Mouse (Mus musculus) ovary, postnatal 14 days (tissue): Measurements from ENCODE around the gene Nudt19.
"Not testable (repeated sequence)": the region's sequence is repeated elsewhere in the genome, so short reads cannot be mapped to it uniquely, and the experiment has no call there.

Source experiments
- DNase-seq: peaks from one replicate; pipeline ENCODE4 v3.0.0; 2022; ENCODE audit warnings: low spot score

The Nudt19 gene

DNA sequence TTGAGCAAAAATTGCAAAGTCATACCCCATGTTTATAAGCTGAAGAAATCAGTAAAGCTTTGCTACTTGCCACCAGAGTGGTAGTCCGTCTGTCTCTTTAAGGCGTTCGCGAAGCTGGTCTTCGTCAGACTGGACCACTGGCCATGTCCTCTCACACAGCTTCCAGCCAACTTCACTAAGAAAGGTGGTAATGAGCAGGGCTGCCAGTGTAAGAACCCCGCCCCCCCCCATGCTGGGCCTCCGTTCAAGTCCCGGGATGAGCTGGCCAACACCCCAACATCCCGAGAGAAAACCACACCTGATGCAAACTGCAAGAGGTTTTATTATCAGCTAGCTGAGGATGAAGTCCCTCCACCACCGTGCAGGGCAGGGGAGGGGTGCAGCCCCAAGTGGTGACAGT, 8.8 kb upstream of the Nudt19 start:
- not testable (repeated sequence) for DNase-seq

DNA sequence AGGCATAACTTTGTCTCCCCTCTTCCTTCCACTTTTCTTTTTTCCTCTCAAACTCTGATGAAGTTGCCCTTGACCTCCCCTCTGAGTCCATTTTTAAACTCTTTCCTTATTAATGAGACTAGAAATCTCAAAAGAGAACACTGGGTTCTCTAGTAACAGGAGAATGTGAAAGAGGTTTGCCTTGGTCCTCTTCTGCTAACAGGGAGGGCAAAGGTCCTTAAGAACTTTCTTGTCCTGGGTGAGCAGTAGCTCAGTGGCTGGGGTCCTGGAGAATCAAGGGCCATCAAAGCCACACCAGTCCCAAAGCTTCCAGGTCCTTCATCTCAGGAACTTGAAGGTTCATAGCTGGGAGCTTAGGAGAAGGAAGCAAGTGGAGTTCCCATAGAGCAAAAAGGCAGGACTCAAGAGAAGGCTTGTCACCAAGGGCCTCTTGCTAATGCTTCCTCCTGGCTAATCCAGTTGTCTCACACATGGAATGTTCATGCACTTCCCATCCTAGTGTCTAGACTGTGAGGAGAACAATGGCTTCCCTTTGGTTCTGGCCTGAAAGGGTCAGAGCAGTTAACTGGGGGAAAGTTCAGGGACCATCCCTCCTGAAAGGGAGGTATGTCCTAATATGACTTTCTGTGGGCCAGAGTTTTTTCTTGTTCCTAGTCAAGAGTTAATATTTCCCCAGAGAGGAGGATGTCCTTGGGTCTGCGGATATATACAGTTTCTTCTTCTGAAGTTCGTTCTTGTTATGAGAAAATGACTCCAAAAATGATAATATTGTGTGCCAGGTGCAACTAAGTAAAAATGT, 8.2 kb upstream of the Nudt19 start:
- DNase-seq = no peak

DNA sequence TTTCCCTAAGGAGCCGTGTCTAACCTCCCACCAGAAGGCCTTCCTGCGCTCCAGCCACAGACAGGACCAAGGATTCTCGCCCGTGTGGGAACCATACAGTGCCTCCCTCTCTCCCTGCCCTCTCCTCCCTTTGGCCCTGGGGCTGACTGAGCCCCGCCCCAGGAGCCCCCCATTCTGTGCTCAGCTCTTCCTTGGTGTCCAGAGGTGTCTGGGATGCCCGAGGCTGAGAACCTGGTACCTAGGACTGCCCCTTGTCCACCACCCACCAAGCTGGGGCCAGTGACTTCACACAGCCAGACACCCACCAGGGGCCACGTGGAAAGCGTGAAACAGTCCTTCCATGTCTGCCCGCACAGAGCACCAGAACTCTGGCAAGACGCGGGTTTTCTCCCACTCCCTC, 7.0 kb upstream of the Nudt19 start:
- no peak for DNase-seq

DNA sequence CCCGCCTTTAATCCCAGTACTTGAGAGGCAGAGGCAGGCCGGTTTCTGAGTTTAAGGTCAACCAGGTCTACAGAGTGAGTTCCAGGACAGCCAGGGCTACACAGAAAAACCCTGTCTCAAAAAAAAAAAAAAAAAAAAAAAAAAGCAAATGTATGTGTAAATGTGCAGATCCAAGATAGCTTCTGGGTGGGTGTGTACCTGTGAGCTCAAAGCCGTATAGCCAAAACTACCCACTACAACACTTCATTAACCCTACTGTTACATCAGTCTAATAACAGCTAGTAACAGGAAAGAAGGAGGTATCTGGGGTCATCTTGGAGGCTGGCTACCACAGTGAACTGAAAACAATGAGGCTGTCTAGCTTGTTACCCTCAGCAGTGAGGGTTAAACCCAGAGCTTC, 3.7 kb upstream of the Nudt19 start:
- no peak for DNase-seq

DNA sequence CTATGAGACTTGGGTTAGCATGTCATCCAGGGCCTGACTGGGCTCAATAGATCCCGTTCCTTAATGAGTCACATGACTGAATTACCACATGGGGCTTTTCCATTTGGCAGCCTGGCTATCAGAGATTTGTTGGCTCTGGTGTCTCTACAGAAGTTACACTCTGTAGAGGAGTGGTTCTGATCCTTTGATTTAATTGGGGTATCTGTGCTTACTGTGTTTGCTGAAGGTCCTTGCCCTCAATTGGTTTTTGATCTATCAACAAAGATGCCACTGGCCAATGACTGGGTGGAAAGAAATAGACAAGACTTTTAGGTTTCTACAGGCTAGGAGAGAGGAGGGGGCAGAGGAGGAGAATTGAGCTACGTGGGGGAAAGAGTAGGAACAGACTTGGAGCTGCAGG, 2.6 kb upstream of the Nudt19 start:
- DNase-seq = no peak

DNA sequence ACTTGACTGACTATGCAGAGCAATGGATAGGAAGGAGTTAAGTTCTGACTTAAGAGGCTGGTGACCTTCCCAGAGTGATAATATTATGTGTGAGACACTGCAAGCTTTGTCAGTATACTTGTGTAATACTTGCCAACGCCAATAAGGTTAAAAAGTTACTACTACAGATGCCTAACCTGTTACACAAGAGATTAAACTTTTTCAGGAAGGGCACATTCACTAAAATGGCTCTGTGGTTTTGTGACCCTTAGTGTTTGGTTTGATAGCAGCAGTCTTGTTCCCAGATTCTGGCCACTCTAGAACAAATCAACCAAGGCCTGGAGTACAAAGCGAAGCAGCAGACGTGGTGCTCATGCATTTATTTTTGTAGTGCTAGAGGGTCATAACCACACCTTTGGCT, 1.5 kb upstream of the Nudt19 start:
- DNase-seq = no peak

DNA sequence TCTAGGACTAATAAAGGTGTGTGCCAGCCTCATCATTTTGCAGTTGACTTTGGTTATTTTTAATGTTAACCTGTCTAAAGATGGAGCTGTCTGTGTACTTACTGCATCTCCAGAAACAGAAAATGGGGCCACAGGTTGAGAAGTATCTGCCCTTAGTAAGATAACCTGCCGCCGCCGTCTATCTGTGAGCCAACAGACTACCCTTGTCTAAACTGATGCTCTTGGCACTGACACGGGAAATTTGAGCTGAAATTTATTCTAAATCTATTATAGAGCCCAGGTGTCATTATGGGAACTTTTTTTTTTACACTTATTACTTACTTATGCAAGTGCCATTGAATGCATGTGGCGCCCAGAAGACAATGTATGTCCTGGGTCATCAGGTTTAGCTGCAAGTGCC, 801 bp upstream of the Nudt19 start:
- no peak for DNase-seq

DNA sequence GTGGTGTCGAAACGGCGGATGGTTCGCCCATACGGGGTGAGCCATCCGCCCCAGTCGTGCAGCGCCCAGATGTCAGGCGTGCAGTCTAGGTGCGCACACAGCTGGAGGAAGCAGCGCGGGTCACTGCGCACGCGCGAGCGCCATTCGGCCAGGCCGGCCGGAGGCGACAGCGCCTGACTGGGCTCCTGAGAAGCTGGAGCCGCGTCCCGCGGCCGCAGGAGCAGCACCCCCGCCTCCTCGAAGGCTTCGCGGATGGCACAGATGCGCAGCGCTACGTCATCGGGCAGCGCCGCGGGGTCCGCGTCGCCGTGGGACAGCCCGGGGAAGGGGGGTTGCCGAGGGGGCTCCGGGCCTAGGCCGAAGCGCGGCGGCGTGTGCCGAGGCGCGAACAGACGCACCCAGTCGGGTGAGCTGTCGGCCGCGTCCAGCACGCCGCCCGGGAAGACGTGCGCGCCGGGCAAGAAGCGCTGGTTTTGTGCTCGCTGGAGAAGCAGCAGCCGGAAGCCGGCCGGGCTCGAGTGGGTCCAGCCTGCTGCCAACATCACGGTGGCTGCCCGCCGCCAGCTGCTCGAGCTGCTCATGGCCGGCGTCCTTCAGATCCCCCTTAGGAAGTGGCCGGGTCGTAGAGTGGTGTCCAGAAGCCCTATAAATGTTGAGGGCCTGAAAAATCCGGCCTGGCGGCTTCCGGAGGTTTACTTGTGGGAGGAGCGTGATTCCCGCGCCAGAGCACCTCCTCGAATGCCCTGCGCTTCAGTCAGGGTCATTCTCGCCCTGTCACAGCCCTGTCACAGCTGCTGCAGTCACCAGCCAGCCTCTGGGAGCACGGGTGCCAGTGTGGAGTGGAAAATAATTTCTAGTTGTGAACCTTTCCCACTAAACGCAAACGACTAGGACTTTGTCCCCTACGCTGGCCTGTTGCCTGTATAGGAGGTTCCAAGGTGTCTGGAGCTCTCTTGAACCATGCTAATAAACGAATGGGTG, 590 bp downstream of the Nudt19 start:
- DNase-seq = peak; percentile 81

DNA sequence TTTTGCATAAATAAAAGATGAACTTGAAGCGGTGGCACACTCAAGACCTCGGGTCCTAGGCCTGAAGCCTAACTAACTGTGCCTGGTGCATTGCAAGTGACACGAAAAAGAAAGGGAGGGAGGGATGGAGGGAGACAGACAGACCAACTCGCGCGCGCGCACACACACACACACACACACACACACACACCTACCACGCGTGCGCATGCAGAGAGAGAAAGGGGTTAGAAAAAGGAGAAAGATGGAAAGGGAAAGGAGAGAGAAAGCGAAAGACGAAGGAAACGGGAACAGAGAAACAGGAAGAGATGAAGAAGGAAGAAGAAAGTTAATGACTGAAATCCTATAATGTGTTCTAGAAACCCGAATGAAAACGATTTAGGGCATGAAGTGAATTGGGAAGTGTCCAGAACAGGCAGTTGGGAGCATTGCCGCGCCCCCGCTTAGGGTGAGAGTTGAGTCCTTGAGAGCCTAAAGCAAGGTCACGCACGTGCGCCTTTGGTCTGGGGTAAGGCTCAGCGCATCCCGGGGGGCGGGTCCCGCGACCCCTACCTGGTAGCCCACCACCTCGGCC, 1.4 kb downstream of the Nudt19 start:
- no peak for DNase-seq

DNA sequence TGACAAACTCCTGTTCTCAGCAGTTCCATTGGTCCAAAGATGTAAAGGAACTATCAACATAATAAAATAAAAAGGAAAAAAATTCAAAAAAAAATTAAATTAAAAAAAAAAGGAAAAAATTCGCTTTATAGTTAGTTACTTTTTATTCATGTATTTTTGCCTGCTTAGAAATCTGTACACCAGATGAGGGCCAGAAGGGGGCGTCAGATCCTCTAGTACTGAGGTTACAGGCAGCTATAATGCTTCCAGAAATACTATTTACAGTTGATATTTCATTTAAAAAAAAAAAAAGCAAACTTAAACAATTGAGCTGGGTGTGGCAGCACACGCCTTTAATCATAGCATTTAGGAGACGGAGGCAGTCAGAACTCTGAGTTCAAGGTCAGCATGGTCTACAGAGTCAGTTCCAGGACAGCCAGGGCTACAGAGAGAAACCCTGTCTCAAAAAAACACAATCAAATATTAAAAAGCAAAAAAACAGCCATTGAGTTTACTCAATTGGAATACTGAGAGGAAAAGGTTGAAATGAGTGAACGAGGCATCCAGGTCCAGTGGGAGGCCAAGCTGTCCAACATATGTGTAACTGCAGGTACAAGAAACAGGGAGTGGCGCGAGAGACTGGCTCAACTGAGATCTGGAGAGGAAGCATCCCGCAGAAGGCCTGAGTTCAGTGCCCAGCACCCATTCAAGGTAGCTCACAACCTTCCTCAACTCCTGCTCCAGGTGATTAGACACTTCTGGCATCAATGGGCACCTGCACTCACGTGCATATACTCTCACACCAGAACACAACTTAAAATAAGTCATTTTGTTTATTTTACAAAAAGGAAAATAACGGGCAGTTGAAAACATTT, 2.1 kb downstream of the Nudt19 start:
- no peak for DNase-seq

DNA sequence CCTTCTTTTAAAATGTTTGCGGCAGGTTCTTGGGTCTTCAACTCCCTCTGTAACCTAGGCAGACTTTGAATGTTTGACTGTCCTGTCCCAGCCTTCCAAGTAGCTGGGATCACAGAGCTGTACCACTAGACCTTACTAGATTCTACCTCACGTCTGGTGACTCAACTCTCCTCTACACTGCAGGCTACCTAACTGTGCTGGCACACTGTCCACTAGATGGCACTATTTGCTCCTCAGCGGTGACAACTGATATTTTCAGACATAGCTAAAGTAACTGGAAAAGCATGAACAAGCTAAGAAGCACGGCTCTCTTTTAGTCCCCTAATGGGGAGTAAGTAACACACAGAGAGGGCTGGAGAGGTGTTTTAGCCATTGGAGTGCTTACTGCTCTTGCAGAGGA, 10.2 kb downstream of the Nudt19 start:
- peak; percentile 48 for DNase-seq

DNA sequence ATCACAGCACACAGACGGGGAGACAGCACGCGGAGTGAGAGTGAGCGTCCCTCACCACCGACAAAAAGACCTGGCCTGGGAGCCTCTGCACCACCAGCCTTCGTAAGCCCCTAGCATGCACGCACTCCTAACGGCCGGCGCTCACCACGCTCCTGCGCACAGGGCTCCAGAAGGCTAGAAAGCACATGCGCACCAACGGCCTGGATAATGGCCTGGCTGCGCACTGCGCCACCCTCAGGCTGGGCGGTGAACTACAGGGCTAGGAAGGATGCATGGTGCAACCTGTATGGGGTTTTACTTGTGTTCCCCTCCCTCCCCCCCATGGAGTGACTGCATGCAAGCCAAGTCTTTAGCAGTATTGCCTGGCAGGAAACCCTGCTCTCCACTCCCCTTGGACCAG, 18.5 kb downstream of the Nudt19 start, which contains the start of gene Tdrd12:
Gene Tdrd12, minus strand, starts transcription at position 184 of the 400 bp plus-strand sequence.
- no peak for DNase-seq

DNA sequence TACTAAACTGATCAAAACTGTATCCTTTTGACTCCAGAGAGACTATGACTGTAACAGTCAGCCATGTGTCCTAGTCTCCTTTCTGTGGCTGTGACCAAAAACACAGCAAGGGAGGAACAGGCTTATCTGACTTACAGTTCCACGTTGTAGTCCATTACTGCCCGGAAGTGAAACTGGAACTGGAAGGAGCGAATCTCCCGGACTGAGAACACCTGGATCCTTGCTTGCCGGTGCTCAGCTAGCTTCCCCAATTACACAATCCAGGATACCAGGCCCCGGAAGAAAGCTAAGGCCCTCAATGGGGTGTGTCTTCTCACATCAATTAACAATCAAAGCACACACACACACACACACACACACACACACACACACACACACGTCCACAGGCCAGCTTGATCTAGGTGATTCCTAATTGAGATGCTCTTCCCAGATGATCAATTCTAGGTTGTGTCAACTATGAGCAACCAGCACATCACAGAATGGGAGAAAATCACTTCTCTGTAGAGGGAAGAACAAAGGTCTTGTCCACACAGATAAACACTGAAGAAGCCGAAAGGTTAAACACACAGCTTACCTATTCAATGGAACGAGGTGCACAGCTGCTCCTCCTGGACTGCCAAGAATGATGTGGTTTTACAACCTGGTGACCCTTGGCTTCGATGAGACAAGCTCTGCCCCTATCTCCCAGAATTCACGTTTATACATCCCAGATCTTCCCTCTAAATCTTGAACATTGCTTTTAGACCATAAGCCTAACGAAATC, 20.2 kb downstream of the Nudt19 start:
- DNase-seq = no peak

DNA sequence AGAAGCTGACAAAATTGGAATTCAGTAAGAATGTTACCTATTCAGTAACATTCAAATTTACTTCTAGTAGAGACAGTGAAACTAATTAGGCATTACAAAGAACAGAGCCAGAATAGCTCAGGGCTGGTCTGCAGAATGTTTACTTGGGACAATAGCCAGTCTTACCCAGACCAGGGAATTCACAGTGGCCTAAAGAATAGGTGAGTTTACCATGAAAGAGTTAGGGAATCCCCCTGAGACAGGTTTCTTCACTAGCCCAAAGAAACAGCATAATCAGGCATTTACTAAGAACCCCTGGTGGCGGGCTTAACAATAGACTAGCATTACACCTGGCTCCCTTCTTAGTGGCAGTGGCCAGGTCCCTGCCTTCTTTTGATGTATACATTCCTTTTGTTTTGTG, 25.6 kb downstream of the Nudt19 start:
- not testable (repeated sequence) for DNase-seq

DNA sequence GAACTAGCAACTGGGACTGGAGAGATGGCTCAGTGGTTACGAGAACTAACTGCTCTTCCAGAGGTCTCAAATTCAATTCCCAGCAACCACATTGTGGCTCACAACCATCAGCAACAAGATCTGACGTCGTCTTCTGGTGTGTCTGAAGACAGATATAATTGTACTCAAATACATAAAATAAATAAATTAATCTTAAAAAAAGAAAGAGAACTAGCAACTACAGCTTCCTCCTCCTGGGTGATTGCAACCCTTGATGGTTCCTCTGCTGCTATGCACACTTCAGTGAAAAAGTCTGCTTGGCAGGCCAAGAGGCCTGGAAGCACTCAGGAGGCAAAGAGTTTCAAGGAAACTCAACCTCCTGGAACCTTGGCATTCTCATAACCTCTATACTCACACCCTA, 26.1 kb downstream of the Nudt19 start:
- no peak for DNase-seq

DNA sequence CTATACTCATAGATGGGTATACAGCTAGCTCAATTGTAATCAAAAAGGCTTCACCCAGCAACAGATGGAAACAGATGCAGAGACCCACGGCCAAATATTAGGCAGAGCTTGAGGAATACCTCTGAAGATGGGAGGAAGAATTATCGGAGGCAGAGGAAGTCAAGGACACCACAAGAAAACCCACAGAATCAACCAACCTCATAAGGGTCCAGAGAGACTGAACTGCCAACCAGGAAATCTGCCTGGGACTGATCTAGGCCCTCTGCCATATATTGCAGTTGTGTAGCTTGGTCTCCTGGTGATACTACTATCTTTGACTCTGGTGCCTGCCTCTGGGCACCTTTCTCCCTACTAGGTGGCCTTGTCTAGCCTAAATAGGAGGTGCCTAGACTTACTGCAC, 29.3 kb downstream of the Nudt19 start:
- DNase-seq = no peak

DNA sequence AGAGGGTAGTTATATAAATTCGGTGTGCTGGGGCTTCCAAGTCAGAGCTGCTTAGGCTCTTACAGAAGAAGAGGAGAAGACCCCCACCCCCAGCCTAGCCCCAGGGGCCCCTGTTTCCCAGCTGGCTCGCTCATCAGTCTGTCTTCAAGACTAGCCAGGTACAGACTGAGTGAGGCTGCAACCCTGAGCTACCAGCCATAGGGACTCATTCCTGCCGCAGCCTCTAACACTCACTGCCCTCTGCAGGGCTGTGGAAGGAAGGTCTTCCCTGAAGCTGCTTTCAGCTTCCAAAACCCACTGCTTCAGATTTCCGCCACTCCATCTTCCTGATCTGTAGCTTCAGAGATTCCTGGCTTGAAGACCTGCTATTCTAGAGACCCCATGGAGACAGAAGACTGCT, 54.1 kb downstream of the Nudt19 start:
- no peak for DNase-seq

DNA sequence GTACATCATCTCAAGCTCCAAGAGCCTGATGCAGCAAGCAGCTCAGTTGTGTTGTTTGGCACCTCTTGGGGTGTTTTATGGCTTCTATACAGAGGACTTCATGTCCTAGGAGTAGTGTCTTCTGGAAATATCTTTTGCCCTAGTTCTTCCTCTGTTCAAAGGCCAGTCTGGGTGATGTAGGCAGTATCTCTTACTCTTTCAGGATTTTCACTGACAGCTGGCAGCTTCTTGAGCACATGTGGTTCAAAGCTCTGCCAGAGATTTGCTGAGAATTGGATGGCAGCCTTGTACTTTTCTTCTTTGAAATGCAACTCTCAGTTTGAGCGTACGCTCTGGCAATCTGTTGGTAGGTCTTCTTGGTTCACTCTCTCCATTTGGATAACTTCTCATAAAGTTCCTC, 58.6 kb downstream of the Nudt19 start:
- DNase-seq = no peak
